Mouse (Mus musculus): Measurements from ENCODE around the gene Pomp.

Gene Pomp

GRCm38 (mm10) chr5:147903166-147903565, 42.9 kb downstream of the Pomp start:
- no peak for DNase-seq

DNA sequence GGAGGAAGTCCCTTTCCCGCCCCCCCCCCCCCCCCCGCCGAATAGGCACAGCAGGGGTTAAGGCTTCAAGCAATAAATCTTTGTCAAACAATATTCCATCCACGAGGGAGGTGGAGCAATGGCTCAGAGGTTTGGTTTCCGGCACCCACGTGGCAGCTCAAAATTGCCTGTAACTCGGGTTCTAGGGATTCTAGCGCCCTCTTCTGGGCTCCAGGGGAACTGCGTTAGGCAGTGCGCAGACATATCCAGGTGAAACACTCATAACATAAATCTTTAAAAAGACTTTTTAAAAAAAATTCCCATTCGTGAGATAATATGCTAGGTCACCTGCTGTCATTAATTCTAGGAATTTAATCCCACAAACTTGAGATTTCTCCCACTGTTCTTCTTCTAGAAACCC, 46.9 kb downstream of the Pomp start:
- DNase-seq, result no peak

- no peak for DNase-seq
These were observed 47.6 kb downstream of the Pomp start for GRCm38 (mm10) chr5:147907851-147908250.

- DNase-seq, result peak; percentile 23 to 32
These were observed 50.7 kb downstream of the Pomp start for GRCm38 (mm10) chr5:147910807-147911509.

DNA sequence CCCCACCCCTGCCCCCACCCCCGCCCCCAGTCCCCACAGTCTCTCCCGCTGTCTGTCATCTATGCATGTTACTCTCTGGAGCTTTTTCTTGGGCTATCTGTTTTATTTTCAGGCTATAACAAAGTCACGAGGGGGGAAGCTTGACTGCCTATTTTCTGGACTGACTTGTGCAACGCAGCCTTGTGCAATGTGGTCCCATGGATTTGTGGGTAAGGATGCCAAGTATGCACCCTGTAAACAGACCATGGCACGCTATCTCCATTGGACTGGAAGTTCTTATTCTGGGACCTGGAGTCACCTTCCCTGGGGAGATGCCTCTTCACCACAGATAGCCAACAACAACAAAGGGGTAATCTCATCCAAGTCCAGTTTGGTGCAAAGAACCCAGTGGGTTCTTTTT, 51.5 kb downstream of the Pomp start:
- no peak for DNase-seq

DNA sequence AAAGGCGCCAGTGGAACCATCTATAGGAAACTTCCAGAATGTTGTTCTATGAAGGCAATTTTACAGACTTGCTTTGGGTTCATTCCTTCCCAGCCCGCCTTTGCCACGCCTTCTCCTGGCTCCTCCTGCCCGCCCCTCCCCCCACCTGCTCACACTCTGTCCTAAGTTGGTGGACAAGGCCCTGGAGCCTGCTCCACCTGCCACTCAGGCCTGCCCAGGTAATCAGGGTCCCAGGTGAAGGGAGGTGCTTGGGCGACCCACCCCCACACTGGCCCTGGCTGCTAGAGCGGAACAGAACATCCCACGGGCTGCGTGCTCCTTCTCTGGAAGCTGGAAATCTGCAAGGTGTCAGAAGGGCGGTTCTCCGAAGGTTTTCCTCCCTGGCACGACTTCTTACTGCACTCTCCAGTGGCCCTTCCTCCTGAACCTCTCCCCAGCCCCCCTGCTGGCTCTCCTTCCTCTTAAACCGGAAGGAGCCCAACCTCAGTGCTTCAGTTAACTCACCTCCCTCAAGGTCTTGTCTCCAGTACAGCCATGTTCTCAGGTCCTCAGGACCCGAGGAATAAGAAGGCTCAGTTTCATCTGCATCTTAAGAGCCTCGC, 53.1 kb downstream of the Pomp start:
- no peak for DNase-seq

GRCm38 (mm10) chr5:147915038-147915566, 54.8 kb downstream of the Pomp start:
- no peak for DNase-seq

DNA sequence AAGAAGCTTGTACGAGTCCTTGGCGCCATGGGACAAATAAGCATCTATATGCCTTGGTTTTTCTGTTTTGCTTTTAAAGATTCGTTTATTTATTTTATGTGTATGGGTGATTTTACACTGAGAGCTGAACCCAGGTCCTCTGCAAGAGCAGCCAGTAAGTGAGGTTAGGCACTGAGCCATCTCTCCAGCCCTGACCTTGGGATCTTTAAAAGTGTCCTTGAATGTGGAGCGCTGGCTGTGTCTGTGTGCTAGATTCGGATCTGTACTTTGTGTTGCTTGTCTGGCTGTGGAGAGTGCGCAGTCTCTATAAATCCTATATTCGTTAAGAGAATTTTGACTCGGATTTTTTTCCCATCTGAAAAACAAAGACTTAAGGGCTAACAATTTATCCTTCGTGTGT, 55.9 kb downstream of the Pomp start:
- no peak for DNase-seq

DNA sequence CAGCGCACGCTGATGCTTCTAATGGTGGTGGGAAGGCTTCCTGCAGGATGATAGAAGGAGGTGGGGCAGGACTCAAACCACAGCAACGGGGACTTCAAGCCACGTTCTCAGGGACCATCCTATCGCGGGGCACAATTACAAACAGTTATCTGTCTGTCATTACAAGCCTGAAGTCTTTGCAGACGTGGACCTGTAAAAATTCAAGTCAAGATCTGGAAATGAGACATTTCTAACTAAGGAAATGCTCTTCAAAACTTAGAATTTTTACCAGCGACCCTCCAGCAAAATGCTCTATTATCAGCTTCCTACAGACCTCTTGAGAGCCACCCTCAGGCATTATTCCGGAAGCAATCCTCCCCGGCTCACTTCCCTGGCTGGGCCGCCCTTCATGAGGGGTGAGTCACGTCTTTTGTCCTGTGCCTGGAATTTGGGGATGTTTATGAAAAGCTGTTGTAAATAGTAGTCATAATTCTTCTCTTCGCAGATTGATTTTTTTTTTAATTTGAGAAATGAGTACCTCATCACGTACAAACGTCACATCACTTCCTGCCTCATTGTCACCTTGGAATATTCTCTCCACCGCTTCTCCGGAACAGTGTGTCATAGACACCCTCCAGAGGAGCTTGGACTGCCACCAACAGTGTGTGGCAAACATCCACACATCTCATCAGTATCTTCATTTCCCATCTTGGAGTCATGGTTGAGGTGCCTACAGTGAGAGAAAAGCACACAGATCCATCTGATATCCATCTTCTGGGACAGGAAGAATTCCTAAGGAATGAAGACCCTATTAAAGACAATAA, 58.0 kb downstream of the Pomp start:
- no peak for DNase-seq

DNA sequence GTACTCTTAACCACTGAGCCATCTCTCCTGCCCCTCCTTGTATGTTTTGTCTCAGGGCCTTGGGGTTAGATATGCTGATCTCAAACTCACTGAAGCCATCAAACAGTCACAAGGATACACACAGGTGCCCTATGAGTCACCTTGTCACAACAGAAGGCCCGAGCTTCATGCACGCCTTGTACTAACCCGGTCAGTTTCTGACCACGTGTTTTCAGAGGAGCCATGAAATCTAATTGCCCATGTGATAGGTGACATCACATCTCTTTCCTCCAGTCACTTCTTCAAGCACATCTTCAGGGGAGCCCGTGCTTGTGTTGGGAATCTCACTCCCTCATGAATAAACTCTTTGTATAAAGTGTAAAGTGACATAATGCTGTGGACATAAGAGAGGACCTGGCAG, 64.4 kb downstream of the Pomp start:
- no peak for DNase-seq

Measured in cerebellum, postnatal 10 days (tissue).